Mouse (Mus musculus) CH12.LX (cell line): ENCODE measurements around the gene Klhl12. TPM values are rescaled to one million over a fixed set of nuclear protein-coding genes. Genes with fewer than 3 reads are reported as not detected.

Experiments used
- DNase-seq: peaks from one replicate; pipeline ENCODE4 v3.0.0-alpha.2; 2013; ENCODE audit errors: extremely low read depth
- H3K27ac ChIP-seq: 2 replicates; pipeline ENCODE4 v1.5.1; 2012; ENCODE audit warnings: low read depth, mild to moderate bottlenecking, control low read depth, moderate library complexity; ENCODE audit not compliant: insufficient read depth
- H3K27me3 ChIP-seq: replicated peaks from 2 replicates; pipeline ENCODE3; 2012; ENCODE audit warnings: inconsistent platforms
- H3K36me3 ChIP-seq, 2 experiments: replicated peaks in 1 of 2; 2 replicates each; pipeline versions ENCODE3 to v1.6.1; 2012; ENCODE audit warnings: inconsistent platforms in 1 of 2, low read length in 1 of 2, mild to moderate bottlenecking in 1 of 2, mixed read lengths in 1 of 2, moderate library complexity in 1 of 2; ENCODE audit not compliant: control insufficient read depth in 1 of 2, insufficient read depth in 1 of 2
- H3K4me1 ChIP-seq, 2 experiments: 2 replicates each; pipeline ENCODE4 v1.6.1; 2012; ENCODE audit warnings: inconsistent platforms in 1 of 2, moderate library complexity in 1 of 2; ENCODE audit not compliant: insufficient read depth in 2 of 2, control insufficient read depth in 1 of 2
- H3K4me2 ChIP-seq: 2 replicates; pipeline ENCODE4 v1.6.1; 2012; ENCODE audit warnings: low read depth, mild to moderate bottlenecking, control low read depth; ENCODE audit not compliant: poor library complexity, insufficient read depth, severe bottlenecking
- H3K4me3 ChIP-seq, 3 experiments: fragments of 150-350 bp in 1 of 3; sonication (generic) in 1 of 3; replicated peaks in 1 of 3; 2 replicates each; pipeline versions ENCODE3 to v1.5.1; 2011 to 2012; ENCODE audit warnings: low read depth in 2 of 3, low read length in 2 of 3, mild to moderate bottlenecking in 2 of 3, moderate library complexity in 2 of 3, control low read depth in 1 of 3, improper control_type of control experiment in 1 of 3, inconsistent platforms in 1 of 3, mixed read lengths in 1 of 3; ENCODE audit not compliant: poor library complexity in 1 of 3
- H3K79me2 ChIP-seq: replicated peaks from 2 replicates; pipeline ENCODE4 v1.6.1; 2012; ENCODE audit warnings: mild to moderate bottlenecking, moderate library complexity; ENCODE audit not compliant: control insufficient read depth, poor library complexity, insufficient read depth, severe bottlenecking; ENCODE audit errors: extremely low read depth
- H3K9ac ChIP-seq: 2 replicates; pipeline ENCODE4 v1.6.1; 2012; ENCODE audit warnings: low read depth, mild to moderate bottlenecking, control low read depth, moderate library complexity; ENCODE audit not compliant: insufficient read depth
- H3K9me3 ChIP-seq: replicated peaks from 2 replicates; pipeline ENCODE3; 2012; ENCODE audit warnings: low read length, inconsistent platforms, mixed read lengths
- CHD2 ChIP-seq: IDR thresholded peaks from 2 replicates; pipeline ENCODE4 v1.6.1; 2011; ENCODE audit warnings: low read length, improper control_type of control experiment
- CTCF ChIP-seq, 2 experiments: IDR thresholded peaks in 1 of 2; conservative IDR thresholded peaks in 1 of 2; 2 replicates each; pipeline ENCODE4 v1.5.1; 2011 to 2012; ENCODE audit warnings: low read depth in 2 of 2, low read length in 2 of 2, improper control_type of control experiment in 1 of 2, inconsistent platforms in 1 of 2, mild to moderate bottlenecking in 1 of 2, moderate library complexity in 1 of 2
- ETS1 ChIP-seq: conservative IDR thresholded peaks from 2 replicates; pipeline ENCODE4 v1.6.1; 2012; ENCODE audit warnings: low read depth, mild to moderate bottlenecking, inconsistent platforms, low read length, improper control_type of control experiment, moderate library complexity
- JUN ChIP-seq: IDR thresholded peaks from 2 replicates; pipeline ENCODE4 v1.6.1; 2011; ENCODE audit warnings: low read depth, mild to moderate bottlenecking, low read length, improper control_type of control experiment, moderate library complexity; ENCODE audit not compliant: insufficient read depth
- KAT2A ChIP-seq: IDR thresholded peaks from 2 replicates; pipeline ENCODE4 v1.6.1; 2012; ENCODE audit warnings: low read length, improper control_type of control experiment, inconsistent platforms; ENCODE audit not compliant: insufficient replicate concordance
- MEF2A ChIP-seq: IDR thresholded peaks from 2 replicates; pipeline ENCODE4 v1.6.1; 2014; ENCODE audit warnings: low read depth, mild to moderate bottlenecking, inconsistent platforms, low read length, improper control_type of control experiment, borderline replicate concordance
- NRF1 ChIP-seq: IDR thresholded peaks from 2 replicates; pipeline ENCODE4 v1.6.1; 2014; ENCODE audit warnings: low read depth, mild to moderate bottlenecking, inconsistent platforms, low read length, improper control_type of control experiment, moderate library complexity
- SMC3 ChIP-seq: IDR thresholded peaks from 2 replicates; pipeline ENCODE4 v1.6.1; 2011; ENCODE audit warnings: low read depth, low read length, improper control_type of control experiment
- TBP ChIP-seq: conservative IDR thresholded peaks from 2 replicates; pipeline ENCODE4 v1.6.1; 2011; ENCODE audit warnings: low read depth, low read length, improper control_type of control experiment
- USF1 ChIP-seq: IDR thresholded peaks from 2 replicates; pipeline ENCODE4 v1.6.1; 2014; ENCODE audit warnings: low read depth, mild to moderate bottlenecking, inconsistent platforms, low read length, improper control_type of control experiment
- ZC3H11A ChIP-seq: IDR thresholded peaks from 2 replicates; pipeline ENCODE4 v1.6.1; 2012; ENCODE audit warnings: low read depth, mild to moderate bottlenecking, inconsistent platforms, low read length, improper control_type of control experiment
- ZNF384 ChIP-seq: IDR thresholded peaks from 2 replicates; pipeline ENCODE4 v1.6.1; 2012; ENCODE audit warnings: low read depth, low read length, improper control_type of control experiment, inconsistent platforms
- dilution Hi-C: fragments of 300-500 bp; cut with MboI; formaldehyde crosslinking; loops from 2 replicates; pipeline ENCODE4 v1.14.3; 2020; ENCODE audit warnings: low sequenced_read_pairs; ENCODE audit not compliant: extremely low pct_unique_long_range_greater_than_20kb, extremely low pct_ligation_motif_present
- in situ Hi-C: fragments of 300-500 bp; cut with MboI; formaldehyde crosslinking; loops from 3 replicates; pipeline ENCODE4 v1.14.3; 2019; ENCODE audit warnings: low sequenced_read_pairs, low pct_ligation_motif_present, low pct_unique_long_range_greater_than_20kb, mixed read lengths
- polyA plus RNA-seq: library from polyadenylated mRNA; unstranded; fragments of >175 nt; gene quantifications from 2 replicates; pipeline ENCODE4 v1.2.1, GENCODE M21; 2012; ENCODE audit warnings: low read depth; ENCODE audit not compliant: insufficient read length
- total RNA-seq, 2 experiments: library from RNA; depleted of rRNA; stranded (reverse); fragments of 300-350 nt in 1 of 2; fragments of >200 nt in 1 of 2; gene quantifications; 2 replicates each; pipeline ENCODE4 v1.2.3; 2012 to 2014

The Klhl12 gene
- total and polyA plus RNA-seq, 3 experiments = 17.6 to 20.8 (median 19.1) TPM

DNA sequence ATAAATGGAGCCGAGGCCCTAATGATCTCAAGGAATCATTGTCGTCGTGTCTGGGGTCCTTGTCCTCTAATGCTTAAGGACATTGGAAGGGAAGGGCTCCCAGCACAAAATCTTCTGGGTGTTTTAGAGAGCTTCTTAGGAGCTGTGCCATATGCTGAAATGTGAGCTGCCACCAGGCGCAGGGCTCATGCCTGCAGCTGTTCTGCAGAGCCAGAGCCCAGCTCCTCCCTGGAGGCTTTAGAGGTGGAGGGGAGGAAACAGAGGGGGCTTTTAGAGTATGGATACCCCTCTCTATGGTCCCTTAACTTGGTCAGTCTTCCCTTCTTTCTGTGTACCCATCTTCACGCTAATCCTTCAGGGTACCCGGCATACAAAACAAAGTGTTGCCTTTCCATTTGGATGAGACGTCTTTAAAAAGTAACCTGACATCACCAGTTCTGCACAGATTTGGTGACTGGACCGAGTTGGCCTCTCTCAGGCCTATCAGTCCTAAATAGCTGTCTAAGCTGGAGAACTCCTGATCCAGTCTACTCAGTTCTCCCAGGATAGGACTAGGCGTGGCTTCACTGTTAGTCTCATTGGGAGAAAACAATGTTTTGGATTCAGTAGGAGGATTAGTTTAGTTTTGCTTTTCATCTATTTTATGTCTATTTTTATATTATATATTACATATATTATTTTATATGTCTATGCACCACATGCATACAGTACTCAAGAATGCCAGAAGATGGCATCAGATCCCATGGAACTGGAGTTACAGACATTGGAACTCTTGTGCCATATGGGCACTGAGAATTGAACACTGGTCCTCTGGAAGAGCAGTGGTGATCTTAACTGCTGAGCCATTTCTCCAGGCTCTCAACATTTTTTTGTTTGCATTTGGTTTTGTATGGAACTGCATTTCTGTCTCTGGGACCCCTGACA lies 43.4 kb upstream of the Klhl12 start:
- Histone ChIP-seq H3K9me3 (no peaks in the 10 kb centered on the region), H3K4me2 (no peak overlapping the region), H3K4me3 (no peak overlapping the region), H3K27ac (no peak overlapping the region), H3K9ac (no peak overlapping the region), H3K36me3 (peaks cover 40 to 56% of the 10 kb centered on the region in 2 experiments), H3K4me1 (peaks cover 4 to 25% of the 10 kb centered on the region in 2 experiments), H3K27me3 (no peaks in the 10 kb centered on the region), H3K79me2 (peaks cover 14% of the 10 kb centered on the region)
- dilution Hi-C loops = no loop called here
- in situ Hi-C loops = no loop called here
- TF ChIP-seq USF1 (no peak), CTCF (conservative IDR thresholded peaks at IDR 0.05 in 1 of 2, IDR thresholded peaks at IDR 0.05 in 1 of 2; ENCODE audit: low read depth in 2 of 2, low read length in 2 of 2) (no peak), MEF2A (no peak)
- no peak for DNase-seq

DNA sequence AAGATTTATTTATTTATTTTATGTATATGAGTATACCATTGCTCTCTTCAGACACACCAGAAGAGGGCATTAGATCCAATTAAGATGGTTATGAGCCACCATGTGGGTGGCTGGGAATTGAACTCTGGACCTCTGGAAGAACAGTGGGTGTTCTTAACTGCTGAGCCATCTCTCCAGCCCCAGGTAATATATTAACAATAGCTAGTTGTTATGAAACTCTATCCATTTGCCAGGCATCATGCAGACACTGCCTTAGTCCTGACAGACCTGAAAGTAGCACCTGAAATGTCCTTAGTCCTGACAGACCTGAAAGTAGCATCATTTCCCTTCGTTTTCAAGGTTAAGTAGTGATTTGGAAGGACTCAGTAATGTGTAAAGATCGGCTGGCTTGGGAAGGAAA lies 41.3 kb upstream of the Klhl12 start:
- DNase-seq = no peak
- TF ChIP-seq TBP (0 out of 2 replicates have a peak, but pooled peaks have one; percentile 21), ZC3H11A (no peak)
- H3K27me3 ChIP-seq = no peaks in the 10 kb centered on the region
- no peak overlapping the region for H3K4me3 ChIP-seq
- H3K27ac ChIP-seq = no peak overlapping the region
- H3K4me2 ChIP-seq = no peak overlapping the region
- no peak overlapping the region for H3K9ac ChIP-seq
- peaks cover 25 to 50% of the 10 kb centered on the region in 2 experiments for H3K36me3 ChIP-seq
- dilution Hi-C loops (no loop called here), in situ Hi-C loops (no loop called here)
- peaks cover 29% of the 10 kb centered on the region for H3K79me2 ChIP-seq
- H3K4me1 ChIP-seq = peaks cover 8 to 36% of the 10 kb centered on the region in 2 experiments
- H3K9me3 ChIP-seq = no peaks in the 10 kb centered on the region

DNA sequence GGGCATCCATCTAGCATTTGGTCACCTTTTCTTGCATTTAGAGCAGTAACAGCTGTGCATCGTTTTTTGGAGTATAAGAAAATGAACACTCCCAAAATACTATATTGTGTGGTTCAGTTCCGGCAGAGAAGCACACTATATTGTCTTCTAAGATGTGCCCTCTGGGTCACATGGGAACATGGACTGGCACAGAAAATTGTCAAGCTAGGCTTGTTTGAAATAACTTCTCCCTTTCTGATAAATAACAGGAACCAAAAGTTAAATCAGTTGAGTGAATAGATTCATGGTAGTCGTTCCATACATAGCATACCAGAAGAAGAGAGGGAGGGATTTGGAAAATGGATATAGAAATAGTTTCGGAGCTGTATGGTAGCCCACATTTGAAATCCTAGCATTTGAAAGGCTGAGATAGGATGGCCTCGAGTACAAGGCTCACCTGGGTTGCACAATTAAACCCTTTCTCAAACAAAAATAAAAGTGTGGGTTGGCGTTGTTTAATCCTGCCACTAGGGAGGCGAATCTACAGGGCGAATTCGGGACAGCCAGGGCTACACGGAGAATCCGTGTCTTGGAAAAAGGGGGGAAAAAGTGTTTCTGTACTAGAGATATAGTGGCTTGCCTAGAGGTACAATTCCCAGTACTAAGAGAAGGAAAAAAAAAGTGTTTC lies 40.7 kb upstream of the Klhl12 start:
- no peak overlapping the region for H3K27ac ChIP-seq
- TF ChIP-seq SMC3 = no peak
- TF ChIP-seq JUN = no peak
- no peak for TF ChIP-seq CHD2
- TF ChIP-seq ZNF384 = no peak
- no peak for TF ChIP-seq NRF1
- TF ChIP-seq KAT2A = no peak
- no peak for TF ChIP-seq ETS1
- TF ChIP-seq, all 38 proteins: peak for 0
- H3K9me3 ChIP-seq = no peaks in the 10 kb centered on the region
- peaks cover 19 to 48% of the 10 kb centered on the region in 2 experiments for H3K36me3 ChIP-seq
- dilution Hi-C loops = no loop called here
- peaks cover 8 to 41% of the 10 kb centered on the region in 2 experiments for H3K4me1 ChIP-seq
- H3K79me2 ChIP-seq = peaks cover 32% of the 10 kb centered on the region
- H3K27me3 ChIP-seq = no peaks in the 10 kb centered on the region
- peak overlapping the region; percentile 58 for H3K9ac ChIP-seq
- in situ Hi-C loops = no loop called here
- peak overlapping the region; percentile 58 for H3K4me2 ChIP-seq
- H3K4me3 ChIP-seq = peak overlapping the region; percentile 38 to 93 (median 84)
- DNase-seq = no peak
